Mouse (Mus musculus) small intestine, adult 2 months (tissue): ENCODE results near the gene Zfp740. TPM values are rescaled to one million over a fixed set of nuclear protein-coding genes. Genes with fewer than 3 reads are reported as not detected.

ENCODE experiments used
- H3K27ac ChIP-seq: fragments of 200-500 bp; 2 replicates; pipeline ENCODE4 v1.5.1; 2012; ENCODE audit warnings: low read depth, low read length, control low read depth, inconsistent platforms; ENCODE audit not compliant: insufficient read depth
- H3K27me3 ChIP-seq: fragments of 200-500 bp; 2 replicates; pipeline ENCODE4 v1.6.1; 2012; ENCODE audit warnings: mild to moderate bottlenecking, moderate library complexity, low read length, inconsistent platforms; ENCODE audit not compliant: control insufficient read depth, insufficient read depth
- H3K36me3 ChIP-seq: fragments of 200-500 bp; 2 replicates; pipeline ENCODE4 v1.6.1; 2012; ENCODE audit warnings: mild to moderate bottlenecking, low read length, control low read depth, inconsistent platforms; ENCODE audit not compliant: control insufficient read depth, insufficient read depth
- H3K4me1 ChIP-seq: fragments of 200-500 bp; 2 replicates; pipeline ENCODE4 v1.6.1; 2012; ENCODE audit warnings: low read length, inconsistent platforms, mixed read lengths; ENCODE audit not compliant: control insufficient read depth, insufficient read depth, insufficient read length
- H3K4me3 ChIP-seq: fragments of 200-500 bp; 2 replicates; pipeline ENCODE4 v1.5.1; 2012; ENCODE audit warnings: low read depth, mild to moderate bottlenecking, control low read depth, inconsistent platforms, low read length, moderate library complexity
- CTCF ChIP-seq: fragments of 200-500 bp; IDR thresholded peaks from 2 replicates; pipeline ENCODE4 v1.5.1; 2012; ENCODE audit warnings: low read depth, mild to moderate bottlenecking, control low read depth, inconsistent platforms, low read length, moderate library complexity, mixed read lengths; ENCODE audit not compliant: insufficient replicate concordance, insufficient read length; ENCODE audit errors: extremely low read depth
- POLR2A ChIP-seq: fragments of 200-500 bp; IDR thresholded peaks from 2 replicates; pipeline ENCODE4 v1.6.1; 2012; ENCODE audit warnings: low read depth, mild to moderate bottlenecking, control low read depth, inconsistent platforms, low read length, moderate library complexity
- WGBS: fragments of 180-500 bp; shearing (Covaris S2); methylation state at CpG from one replicate; pipeline ENCODE4 v1.1.7; 2018; 5-methylcytosine and 5-hydroxymethylcytosine counted together
- polyA plus RNA-seq: library from polyadenylated mRNA; depleted of rRNA; stranded (reverse); fragments of >200 nt; gene quantifications from 2 replicates; pipeline ENCODE4 v1.2.3, GENCODE M21; 2012

Gene Zfp740
- polyA plus RNA-seq, 1 experiment, result 13.4 TPM

- Histone ChIP-seq H3K27me3 (no peaks in the 10 kb centered on the region), H3K4me1 (peaks cover 6% of the 10 kb centered on the region; the same call in 1 of the 2 replicates), H3K27ac (no peak overlapping the region), H3K4me3 (no peak overlapping the region), H3K36me3 (no peaks in the 10 kb centered on the region)
- WGBS, result 91% methylated on average over 9 of the region's 9 CpGs
- TF ChIP-seq CTCF, result no peak
- no peak for TF ChIP-seq POLR2A
Measured at GRCm38 (mm10) chr15:102179106-102179505, 23.9 kb upstream of the Zfp740 start.

DNA sequence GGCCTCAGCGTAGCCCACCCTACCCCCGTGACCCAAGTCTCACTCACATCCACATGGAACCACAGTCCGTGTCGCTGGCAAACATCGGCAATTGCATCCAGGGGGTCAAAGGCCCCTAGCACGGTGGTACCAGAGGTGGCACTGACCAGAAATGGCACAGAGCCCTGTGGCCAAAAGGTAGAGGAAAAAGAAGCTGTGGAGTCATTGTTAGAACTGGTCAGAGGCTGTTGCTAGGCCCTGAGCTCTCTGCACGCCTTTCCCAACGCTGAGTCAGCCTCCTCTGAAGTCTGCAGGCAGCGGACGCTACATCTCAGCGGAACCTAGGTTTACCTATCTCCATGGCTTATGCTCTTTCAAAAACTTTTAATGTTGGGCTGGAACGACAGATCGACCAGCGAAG is 23.1 kb upstream of the Zfp740 start:
- Histone ChIP-seq H3K4me3 (no peak overlapping the region), H3K27me3 (no peaks in the 10 kb centered on the region), H3K36me3 (no peaks in the 10 kb centered on the region), H3K4me1 (peaks cover 6% of the 10 kb centered on the region; the same call in 1 of the 2 replicates), H3K27ac (no peak overlapping the region)
- WGBS, result 91% methylated on average over 14 of the region's 14 CpGs
- no peak for TF ChIP-seq POLR2A
- TF ChIP-seq CTCF, result no peak

GRCm38 (mm10) chr15:102183076-102183475 is 20.0 kb upstream of the Zfp740 start:
- Histone ChIP-seq H3K27me3 (no peaks in the 10 kb centered on the region), H3K36me3 (no peaks in the 10 kb centered on the region; the same call in 1 of the 2 replicates), H3K4me1 (peaks cover 3% of the 10 kb centered on the region; the same call in 1 of the 2 replicates), H3K4me3 (no peak overlapping the region), H3K27ac (no peak overlapping the region)
- 81% methylated on average over 3 of the region's 3 CpGs for whole genome bisulfite sequencing
- TF ChIP-seq POLR2A, result no peak
- TF ChIP-seq CTCF, result no peak

- H3K4me3 ChIP-seq, result no peak overlapping the region
- no peak overlapping the region for H3K27ac ChIP-seq
- H3K4me1 ChIP-seq, result peaks cover 7% of the 10 kb centered on the region; the same call in 1 of the 2 replicates
- no peaks in the 10 kb centered on the region; the same call in 1 of the 2 replicates for H3K36me3 ChIP-seq
- WGBS, result 89% methylated on average over 11 of the region's 11 CpGs
- TF ChIP-seq CTCF (no peak), POLR2A (no peak)
- H3K27me3 ChIP-seq, result no peaks in the 10 kb centered on the region
Measured at GRCm38 (mm10) chr15:102186239-102186638, 16.8 kb upstream of the Zfp740 start.

GRCm38 (mm10) chr15:102188096-102188495 is 15.0 kb upstream of the Zfp740 start:
- TF ChIP-seq CTCF (no peak), POLR2A (no peak)
- H3K4me3 ChIP-seq, result no peak overlapping the region
- 44% methylated on average over 10 of the region's 10 CpGs for WGBS
- H3K36me3 ChIP-seq, result no peaks in the 10 kb centered on the region; the same call in 1 of the 2 replicates
- no peak overlapping the region for H3K27ac ChIP-seq
- no peaks in the 10 kb centered on the region for H3K27me3 ChIP-seq
- H3K4me1 ChIP-seq, result peaks cover 10% of the 10 kb centered on the region

DNA sequence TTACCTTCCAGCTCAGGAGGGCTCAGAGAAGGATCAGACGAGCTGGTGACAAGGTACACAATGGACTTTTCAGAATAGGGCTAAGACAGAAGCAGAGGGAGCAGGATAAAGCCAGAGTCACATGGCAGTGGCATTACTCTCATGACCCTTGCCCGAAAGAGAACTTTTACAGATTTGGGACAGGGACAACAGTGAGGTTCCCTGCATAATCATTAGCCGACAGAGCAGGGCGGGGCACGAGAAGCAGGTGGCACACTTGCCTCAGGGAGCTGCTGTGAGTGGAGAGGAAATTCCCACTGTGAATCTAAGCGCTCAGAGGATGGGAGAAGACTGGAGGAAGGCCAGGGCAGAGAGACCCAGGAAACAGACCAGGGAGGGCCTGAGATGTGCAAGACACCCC is 14.2 kb upstream of the Zfp740 start:
- no peaks in the 10 kb centered on the region; the same call in 1 of the 2 replicates for H3K36me3 ChIP-seq
- 22% methylated on average over 6 of the region's 6 CpGs for WGBS
- H3K4me3 ChIP-seq, result peak overlapping the region; percentile 2
- peaks cover 10% of the 10 kb centered on the region for H3K4me1 ChIP-seq
- H3K27ac ChIP-seq, result no peak overlapping the region
- no peak for TF ChIP-seq POLR2A
- TF ChIP-seq CTCF, result no peak
- H3K27me3 ChIP-seq, result no peaks in the 10 kb centered on the region

DNA sequence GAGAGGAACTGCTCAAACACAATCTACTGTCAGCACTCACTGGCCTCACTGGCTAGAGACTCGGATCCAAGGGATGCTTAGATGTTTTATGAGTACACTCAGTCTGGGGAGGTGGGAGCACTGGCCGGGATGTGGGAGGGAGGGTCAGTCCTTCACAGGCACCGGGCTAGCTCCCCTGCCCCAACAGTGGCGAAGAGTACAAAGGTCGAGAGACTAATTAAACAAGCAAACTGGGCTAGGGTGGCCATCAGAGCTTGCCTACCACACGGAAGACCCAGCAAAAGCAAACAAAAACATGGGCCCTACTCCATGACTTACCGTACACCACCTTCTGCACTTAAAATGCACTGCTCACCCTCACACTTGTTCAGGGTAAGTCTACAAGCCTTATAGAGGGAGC is 11.3 kb upstream of the Zfp740 start:
- TF ChIP-seq CTCF, result no peak
- no peak for TF ChIP-seq POLR2A
- Histone ChIP-seq H3K4me3 (no peak overlapping the region), H3K27ac (no peak overlapping the region), H3K36me3 (no peaks in the 10 kb centered on the region; the same call in 1 of the 2 replicates), H3K4me1 (peaks cover 10% of the 10 kb centered on the region), H3K27me3 (no peaks in the 10 kb centered on the region)
- WGBS, result 38% methylated on average over 7 of the region's 7 CpGs

DNA sequence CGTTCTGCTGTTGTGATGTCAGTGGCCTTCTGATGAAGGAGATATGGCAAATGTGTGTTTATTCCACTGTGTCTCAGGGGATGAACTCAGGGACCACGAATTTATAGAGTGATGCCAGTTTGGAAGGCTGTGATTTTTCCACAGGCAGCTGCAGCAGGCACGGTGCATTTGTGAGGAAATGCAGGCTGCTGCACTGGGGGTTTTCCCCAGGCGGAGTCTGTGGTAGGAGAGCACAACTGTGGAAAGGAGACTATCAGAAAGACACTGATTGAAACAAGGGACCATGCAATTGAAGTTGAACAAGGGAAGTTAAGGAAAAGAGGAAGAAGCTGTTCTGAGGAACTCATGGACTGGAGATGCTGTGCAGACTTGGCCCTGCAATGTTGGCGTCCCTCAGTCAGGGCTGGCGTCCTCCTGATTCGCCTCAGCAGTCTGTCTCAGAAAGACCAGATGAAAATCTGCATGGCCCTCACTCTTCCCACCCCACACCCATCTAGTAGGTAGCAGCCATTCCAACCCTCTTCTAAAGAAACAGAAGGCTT is 10.7 kb upstream of the Zfp740 start:
- TF ChIP-seq POLR2A, result no peak
- TF ChIP-seq CTCF, result no peak
- no peak overlapping the region for H3K27ac ChIP-seq

More for the DNA sequence above, 10.7 kb upstream of the Zfp740 start:
- H3K4me3 ChIP-seq, result no peak overlapping the region
- H3K36me3 ChIP-seq, result no peaks in the 10 kb centered on the region; the same call in 1 of the 2 replicates
- 59% methylated on average over 7 of the region's 7 CpGs for WGBS
- H3K4me1 ChIP-seq, result peaks cover 10% of the 10 kb centered on the region
- H3K27me3 ChIP-seq, result no peaks in the 10 kb centered on the region
